Mouse (Mus musculus): ENCODE results near the gene Depdc7. TPM values are rescaled to one million over a fixed set of nuclear protein-coding genes. Genes with fewer than 3 reads are reported as not detected.

The Depdc7 gene
- 0.56 and 0.86 TPM in 2 replicates for polyA plus RNA-seq (2012; rRNA removed)

GRCm38 (mm10) chr2:104742741-104743064 lies at the start of gene Depdc7:
Gene Depdc7, minus strand, starts transcription at chr2:104742878.
- TF ChIP-seq POLR2A (IDR thresholded peaks at IDR 0.05; ENCODE audit: control insufficient read depth, extremely low read depth, insufficient read depth, low read length, poor library complexity) (no peak), CTCF (IDR thresholded peaks at IDR 0.05; ENCODE audit: borderline replicate concordance, control insufficient read depth, extremely low read depth, insufficient read depth, low read length, poor library complexity) (0 out of 2 replicates have a peak, but pooled peaks have one; percentile 50)
- no peaks in the 10 kb centered on the region for H3K36me3 ChIP-seq (ENCODE audit: control insufficient read depth, insufficient read depth, low read length)
- no peak within 1 kb of the TSS for H3K27ac ChIP-seq (ENCODE audit: control insufficient read depth, insufficient read depth, low read length)

GRCm38 (mm10) chr2:104774763-104775162 lies 32.1 kb upstream of the Depdc7 start:
- TF ChIP-seq CTCF (IDR thresholded peaks at IDR 0.05; ENCODE audit: borderline replicate concordance, control insufficient read depth, extremely low read depth, insufficient read depth, low read length, poor library complexity): no peak
- no peak for TF ChIP-seq POLR2A (IDR thresholded peaks at IDR 0.05; ENCODE audit: control insufficient read depth, extremely low read depth, insufficient read depth, low read length, poor library complexity)
- no peak overlapping the region for H3K27ac ChIP-seq (ENCODE audit: control insufficient read depth, insufficient read depth, low read length)
- no peaks in the 10 kb centered on the region for H3K27me3 ChIP-seq (ENCODE audit: control insufficient read depth, insufficient read depth, low read length)
- peak; percentile 7 for DNase-seq
- H3K36me3 ChIP-seq (ENCODE audit: control insufficient read depth, insufficient read depth, low read length): peaks cover 29% of the 10 kb centered on the region
- 88% methylated on average over 1 of the region's 1 CpGs for WGBS
- H3K4me1 ChIP-seq (replicated peaks; ENCODE audit: control insufficient read depth, insufficient read depth, low read length): no peaks in the 10 kb centered on the region
- H3K4me3 ChIP-seq (ENCODE audit: control insufficient read depth, insufficient read depth, low read length): no peak overlapping the region

More at GRCm38 (mm10) chr2:104742741-104743064, at the start of gene Depdc7:
- peaks cover 2% of the 10 kb centered on the region; the same call in 1 of the 2 replicates for H3K4me1 ChIP-seq (replicated peaks; ENCODE audit: control insufficient read depth, insufficient read depth, low read length)
- DNase-seq: peak; percentile 91
- H3K27me3 ChIP-seq (ENCODE audit: control insufficient read depth, insufficient read depth, low read length): peaks cover 19% of the 10 kb centered on the region; the same call in 1 of the 2 replicates
- 1% methylated on average over 31 of the region's 31 CpGs for WGBS
- peak within 1 kb of the TSS; percentile 55 for H3K4me3 ChIP-seq (ENCODE audit: control insufficient read depth, insufficient read depth, low read length)

- H3K4me3 ChIP-seq (ENCODE audit: control insufficient read depth, insufficient read depth, low read length): no peak overlapping the region
- TF ChIP-seq POLR2A (IDR thresholded peaks at IDR 0.05; ENCODE audit: control insufficient read depth, extremely low read depth, insufficient read depth, low read length, poor library complexity): no peak
- no peak for TF ChIP-seq CTCF (IDR thresholded peaks at IDR 0.05; ENCODE audit: borderline replicate concordance, control insufficient read depth, extremely low read depth, insufficient read depth, low read length, poor library complexity)
- DNase-seq: no peak
- H3K36me3 ChIP-seq (ENCODE audit: control insufficient read depth, insufficient read depth, low read length): peaks cover 7% of the 10 kb centered on the region; the same call in 1 of the 2 replicates
- no peak overlapping the region for H3K27ac ChIP-seq (ENCODE audit: control insufficient read depth, insufficient read depth, low read length)
- H3K4me1 ChIP-seq (replicated peaks; ENCODE audit: control insufficient read depth, insufficient read depth, low read length): no peaks in the 10 kb centered on the region
- WGBS: 100% methylated on average over 1 of the region's 1 CpGs
- no peaks in the 10 kb centered on the region for H3K27me3 ChIP-seq (ENCODE audit: control insufficient read depth, insufficient read depth, low read length)
These were observed 26.0 kb upstream of the Depdc7 start for GRCm38 (mm10) chr2:104768697-104769096.

GRCm38 (mm10) chr2:104764018-104764417 lies 21.3 kb upstream of the Depdc7 start:
- H3K4me1 ChIP-seq (replicated peaks; ENCODE audit: control insufficient read depth, insufficient read depth, low read length): no peaks in the 10 kb centered on the region
- TF ChIP-seq POLR2A (IDR thresholded peaks at IDR 0.05; ENCODE audit: control insufficient read depth, extremely low read depth, insufficient read depth, low read length, poor library complexity): no peak
- no peak for TF ChIP-seq CTCF (IDR thresholded peaks at IDR 0.05; ENCODE audit: borderline replicate concordance, control insufficient read depth, extremely low read depth, insufficient read depth, low read length, poor library complexity)
- H3K36me3 ChIP-seq (ENCODE audit: control insufficient read depth, insufficient read depth, low read length): no peaks in the 10 kb centered on the region
- WGBS: 96% methylated on average over 4 of the region's 4 CpGs
- no peaks in the 10 kb centered on the region for H3K27me3 ChIP-seq (ENCODE audit: control insufficient read depth, insufficient read depth, low read length)
- no peak overlapping the region for H3K27ac ChIP-seq (ENCODE audit: control insufficient read depth, insufficient read depth, low read length)
- no peak for DNase-seq
- H3K4me3 ChIP-seq (ENCODE audit: control insufficient read depth, insufficient read depth, low read length): no peak overlapping the region

- H3K4me1 ChIP-seq (replicated peaks; ENCODE audit: control insufficient read depth, insufficient read depth, low read length): no peaks in the 10 kb centered on the region
- H3K27ac ChIP-seq (ENCODE audit: control insufficient read depth, insufficient read depth, low read length): no peak overlapping the region
- 74% methylated on average over 8 of the region's 8 CpGs for WGBS
- no peak overlapping the region for H3K4me3 ChIP-seq (ENCODE audit: control insufficient read depth, insufficient read depth, low read length)
- TF ChIP-seq POLR2A (IDR thresholded peaks at IDR 0.05; ENCODE audit: control insufficient read depth, extremely low read depth, insufficient read depth, low read length, poor library complexity): no peak
- TF ChIP-seq CTCF (IDR thresholded peaks at IDR 0.05; ENCODE audit: borderline replicate concordance, control insufficient read depth, extremely low read depth, insufficient read depth, low read length, poor library complexity): no peak
- H3K27me3 ChIP-seq (ENCODE audit: control insufficient read depth, insufficient read depth, low read length): no peaks in the 10 kb centered on the region
- DNase-seq: no peak
- H3K36me3 ChIP-seq (ENCODE audit: control insufficient read depth, insufficient read depth, low read length): no peaks in the 10 kb centered on the region
These were observed 20.5 kb upstream of the Depdc7 start for GRCm38 (mm10) chr2:104763134-104763703.

GRCm38 (mm10) chr2:104750611-104751010 lies 7.9 kb upstream of the Depdc7 start:
- Histone ChIP-seq H3K27ac (ENCODE audit: control insufficient read depth, insufficient read depth, low read length) (no peak overlapping the region), H3K4me1 (replicated peaks; ENCODE audit: control insufficient read depth, insufficient read depth, low read length) (no peaks in the 10 kb centered on the region), H3K36me3 (ENCODE audit: control insufficient read depth, insufficient read depth, low read length) (no peaks in the 10 kb centered on the region), H3K27me3 (ENCODE audit: control insufficient read depth, insufficient read depth, low read length) (no peaks in the 10 kb centered on the region), H3K4me3 (ENCODE audit: control insufficient read depth, insufficient read depth, low read length) (no peak overlapping the region)
- peak; percentile 13 for DNase-seq
- no peak for TF ChIP-seq POLR2A (IDR thresholded peaks at IDR 0.05; ENCODE audit: control insufficient read depth, extremely low read depth, insufficient read depth, low read length, poor library complexity)
- no peak for TF ChIP-seq CTCF (IDR thresholded peaks at IDR 0.05; ENCODE audit: borderline replicate concordance, control insufficient read depth, extremely low read depth, insufficient read depth, low read length, poor library complexity)
- WGBS: 67% methylated on average over 3 of the region's 3 CpGs
